Mouse (Mus musculus) bone marrow, adult 2 months (tissue): ENCODE results near the gene Ugt1a8.

ENCODE experiments used
- CTCF ChIP-seq: fragments of 200-500 bp; IDR thresholded peaks from 2 replicates; pipeline ENCODE4 v1.5.1; 2011; ENCODE audit warnings: low read length, control low read depth; ENCODE audit not compliant: control insufficient read depth, insufficient read depth
- POLR2A ChIP-seq: fragments of 200-500 bp; IDR thresholded peaks from 2 replicates; pipeline ENCODE4 v1.6.1; 2011; ENCODE audit warnings: low read depth, mild to moderate bottlenecking, control low read depth, low read length, borderline replicate concordance; ENCODE audit not compliant: control insufficient read depth

GRCm38 (mm10) chr1:88086125-88086524, 1.5 kb upstream of the Ugt1a8 start:
- TF ChIP-seq POLR2A (no peak), CTCF (no peak)
